Mouse (Mus musculus) testis, adult 2 months (tissue): ENCODE data around the gene Vtn. TPM values are rescaled to one million over a fixed set of nuclear protein-coding genes. Genes with fewer than 3 reads are reported as not detected.

Experiments
- H3K27ac ChIP-seq: fragments of 200-500 bp; 2 replicates; pipeline ENCODE4 v1.5.1; 2012; ENCODE audit warnings: low read depth, low read length; ENCODE audit not compliant: control insufficient read depth, insufficient read depth
- H3K27me3 ChIP-seq: fragments of 200-500 bp; 2 replicates; pipeline ENCODE4 v1.6.1; 2012; ENCODE audit warnings: mild to moderate bottlenecking, low read length, moderate library complexity; ENCODE audit not compliant: control insufficient read depth, insufficient read depth
- H3K36me3 ChIP-seq: fragments of 200-500 bp; 2 replicates; pipeline ENCODE4 v1.6.1; 2012; ENCODE audit warnings: mild to moderate bottlenecking, low read length; ENCODE audit not compliant: control insufficient read depth, insufficient read depth
- H3K4me1 ChIP-seq: fragments of 200-500 bp; 2 replicates; pipeline ENCODE4 v1.6.1; 2012; ENCODE audit warnings: low read length; ENCODE audit not compliant: control insufficient read depth, insufficient read depth
- H3K4me3 ChIP-seq: fragments of 200-500 bp; 2 replicates; pipeline ENCODE4 v1.5.1; 2012; ENCODE audit warnings: low read depth, mild to moderate bottlenecking, low read length, moderate library complexity, mixed read lengths; ENCODE audit not compliant: control insufficient read depth
- CTCF ChIP-seq: fragments of 200-500 bp; IDR thresholded peaks from 2 replicates; pipeline ENCODE4 v1.5.1; 2012; ENCODE audit warnings: low read depth, mild to moderate bottlenecking, inconsistent platforms, low read length, moderate library complexity; ENCODE audit not compliant: control insufficient read depth, insufficient read depth, insufficient replicate concordance
- POLR2A ChIP-seq: fragments of 200-500 bp; IDR thresholded peaks from 2 replicates; pipeline ENCODE4 v1.6.1; 2012; ENCODE audit warnings: low read depth, mild to moderate bottlenecking, inconsistent platforms, low read length, moderate library complexity; ENCODE audit not compliant: control insufficient read depth
- polyA plus RNA-seq: library from polyadenylated mRNA; depleted of rRNA; stranded (reverse); fragments of >200 nt; gene quantifications from 2 replicates; pipeline ENCODE4 v1.2.3, GENCODE M21; 2012

Vtn gene
- polyA plus RNA-seq, 1 experiment = 0.78 TPM

- Histone ChIP-seq H3K4me1 (peaks cover 1% of the 10 kb centered on the region; the same call in 1 of the 2 replicates), H3K27me3 (no peaks in the 10 kb centered on the region), H3K27ac (no peak overlapping the region), H3K4me3 (no peak overlapping the region), H3K36me3 (no peaks in the 10 kb centered on the region)
- TF ChIP-seq POLR2A (no peak), CTCF (no peak)
Measured at GRCm38 (mm10) chr11:78471326-78472103, 27.4 kb upstream of the Vtn start.

DNA sequence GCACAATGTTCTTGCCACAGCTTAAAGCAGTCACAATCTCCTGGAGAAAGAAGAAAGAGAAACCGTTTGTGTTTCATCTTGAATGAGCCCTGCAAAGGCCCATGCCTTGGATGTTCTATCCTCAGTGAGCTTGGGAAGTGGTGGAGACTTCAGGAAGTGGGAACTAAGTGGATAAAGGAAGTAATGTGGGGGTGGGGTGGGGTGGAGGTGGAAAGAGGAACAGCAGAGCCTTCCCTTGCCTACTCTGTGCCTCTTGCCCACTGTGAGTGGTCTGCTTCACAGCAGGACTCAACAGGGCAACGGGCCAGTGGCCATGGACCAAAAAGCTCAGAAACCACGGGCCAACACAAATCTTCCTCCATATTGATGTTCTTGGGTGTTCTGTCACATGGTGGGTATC is 23.6 kb upstream of the Vtn start:
- H3K4me1 ChIP-seq = no peaks in the 10 kb centered on the region
- no peaks in the 10 kb centered on the region for H3K27me3 ChIP-seq
- no peak overlapping the region for H3K4me3 ChIP-seq
- no peak for TF ChIP-seq CTCF
- no peak for TF ChIP-seq POLR2A
- H3K36me3 ChIP-seq = no peaks in the 10 kb centered on the region
- no peak overlapping the region for H3K27ac ChIP-seq

- no peak for TF ChIP-seq CTCF
- no peak for TF ChIP-seq POLR2A
- Histone ChIP-seq H3K4me1 (peaks cover 9% of the 10 kb centered on the region; the same call in 1 of the 2 replicates), H3K36me3 (no peaks in the 10 kb centered on the region), H3K27ac (no peak overlapping the region), H3K4me3 (peak overlapping the region; percentile 51), H3K27me3 (no peaks in the 10 kb centered on the region)
Measured at GRCm38 (mm10) chr11:78483639-78484038, 15.3 kb upstream of the Vtn start.

- no peak overlapping the region for H3K27ac ChIP-seq
- peaks cover 13% of the 10 kb centered on the region; the same call in 1 of the 2 replicates for H3K4me1 ChIP-seq
- H3K4me3 ChIP-seq = no peak overlapping the region
- TF ChIP-seq CTCF = peak; percentile 77; the same call in 1 of the 2 replicates
- no peak for TF ChIP-seq POLR2A
- H3K36me3 ChIP-seq = no peaks in the 10 kb centered on the region
- no peaks in the 10 kb centered on the region for H3K27me3 ChIP-seq
Measured at GRCm38 (mm10) chr11:78488168-78488567, 10.7 kb upstream of the Vtn start.

GRCm38 (mm10) chr11:78490781-78491241 is 8.1 kb upstream of the Vtn start:
- Histone ChIP-seq H3K36me3 (no peaks in the 10 kb centered on the region), H3K4me1 (peaks cover 10% of the 10 kb centered on the region; the same call in 1 of the 2 replicates), H3K27ac (no peak overlapping the region), H3K27me3 (no peaks in the 10 kb centered on the region), H3K4me3 (peak overlapping the region; percentile 32)
- TF ChIP-seq POLR2A = no peak
- TF ChIP-seq CTCF = no peak

DNA sequence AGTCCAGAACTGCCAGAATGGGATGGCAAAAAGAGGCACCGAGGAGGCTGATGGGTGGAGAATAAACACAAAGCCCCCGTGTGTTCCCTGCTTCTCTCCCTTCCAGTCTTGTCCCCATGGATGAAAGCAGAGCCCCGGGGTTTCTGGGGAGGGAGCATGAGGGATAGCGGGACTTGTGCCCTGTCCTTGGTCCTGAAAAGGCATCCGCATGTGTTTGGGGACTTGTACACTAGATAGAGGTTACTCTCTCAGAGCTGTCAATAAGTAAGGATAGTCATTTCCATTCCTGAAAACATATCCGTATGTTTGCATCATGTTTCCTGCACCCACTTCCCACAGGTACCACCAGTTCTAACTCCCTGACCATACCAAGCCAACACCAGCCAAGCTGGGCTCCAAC is 3.0 kb upstream of the Vtn start:
- no peak overlapping the region for H3K4me3 ChIP-seq
- H3K27me3 ChIP-seq = no peaks in the 10 kb centered on the region
- no peak for TF ChIP-seq CTCF
- TF ChIP-seq POLR2A = no peak
- H3K36me3 ChIP-seq = no peaks in the 10 kb centered on the region
- H3K4me1 ChIP-seq = peaks cover 6% of the 10 kb centered on the region
- no peak overlapping the region for H3K27ac ChIP-seq

DNA sequence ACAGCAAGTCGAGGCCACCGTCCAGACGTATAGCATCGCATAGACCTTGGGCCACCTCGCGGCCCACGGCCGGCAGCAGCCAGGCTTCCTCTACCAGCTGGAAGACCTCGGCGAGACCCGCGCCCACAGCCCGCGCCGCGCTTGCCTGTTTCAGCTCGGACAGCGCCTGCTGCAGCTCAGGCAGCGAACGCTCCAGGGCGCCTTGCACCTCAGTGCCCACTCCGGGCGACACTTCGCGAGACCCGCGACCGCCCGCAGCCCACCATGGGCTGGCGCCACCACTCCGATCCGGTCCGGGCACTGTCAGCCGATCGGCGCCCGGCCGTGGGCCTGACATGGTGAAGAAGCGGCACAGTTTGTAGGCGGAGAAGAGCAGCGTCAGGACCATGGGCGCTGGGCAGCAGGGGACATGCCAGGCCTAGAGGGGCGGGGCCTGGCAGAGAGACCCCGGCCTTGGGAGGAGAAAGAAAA is 1.8 kb upstream of the Vtn start:
- Histone ChIP-seq H3K4me3 (peak overlapping the region; percentile 73), H3K27ac (no peak overlapping the region), H3K4me1 (peaks cover 10% of the 10 kb centered on the region), H3K36me3 (no peaks in the 10 kb centered on the region), H3K27me3 (no peaks in the 10 kb centered on the region)
- no peak for TF ChIP-seq POLR2A
- no peak for TF ChIP-seq CTCF
